Mouse (Mus musculus): ENCODE measurements at regions not wholly inside any gene's neighbourhood (a gene's known extent, or its start where the extent isn't known, plus 50 kb on each side); places are given as distances from the start of the nearest gene placed in this dataset.
A peak's percentile ranks its signal among the peaks of the same experiment; 100 is the strongest.

- intact Hi-C loops (cut with DNase I), result loop anchor here (10.0 kb wide), 1 partner anchor 170 kb away; the partner anchor contains the start of gene Mmp17
These were observed 85.9 kb upstream of the Sfswap start for GRCm38 (mm10) chr5:129414960-129415706.

DNA sequence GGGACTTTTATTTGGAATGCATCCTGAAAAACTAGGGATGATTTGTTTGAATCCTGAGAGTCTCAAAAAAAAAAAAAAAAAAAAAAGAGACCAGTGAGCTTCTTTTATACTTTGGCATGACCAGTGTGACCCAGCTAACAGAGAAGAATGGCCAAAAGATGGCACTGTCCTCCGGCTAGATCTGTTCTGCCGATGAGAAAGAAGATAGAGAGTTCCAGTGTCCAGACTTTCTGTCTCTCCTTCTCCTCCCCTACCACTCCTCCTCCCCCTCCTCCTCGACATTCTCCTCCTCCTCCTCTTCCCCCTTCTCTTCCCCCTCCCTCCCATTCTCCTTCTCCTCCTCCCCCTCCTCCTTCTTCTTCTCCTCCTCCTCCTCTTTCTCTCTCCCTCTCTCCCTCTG is 84.6 kb upstream of the Sfswap start:
- no peak for DNase-seq
- intact Hi-C loops (cut with DNase I), result loop anchor here (10.0 kb wide), 1 partner anchor 168 kb away; the partner anchor contains the start of gene Mmp17

More at GRCm38 (mm10) chr5:129414960-129415706, 85.9 kb upstream of the Sfswap start:
- DNase-seq, result peak in 1 of 2 experiments; percentile 28

GRCm38 (mm10) chr5:129417516-129417915 is 83.5 kb upstream of the Sfswap start:
- intact Hi-C loops (cut with DNase I), result loop anchor here (10.0 kb wide), 1 partner anchor 167 kb away; the partner anchor contains the start of gene Mmp17
- no peak for DNase-seq

DNA sequence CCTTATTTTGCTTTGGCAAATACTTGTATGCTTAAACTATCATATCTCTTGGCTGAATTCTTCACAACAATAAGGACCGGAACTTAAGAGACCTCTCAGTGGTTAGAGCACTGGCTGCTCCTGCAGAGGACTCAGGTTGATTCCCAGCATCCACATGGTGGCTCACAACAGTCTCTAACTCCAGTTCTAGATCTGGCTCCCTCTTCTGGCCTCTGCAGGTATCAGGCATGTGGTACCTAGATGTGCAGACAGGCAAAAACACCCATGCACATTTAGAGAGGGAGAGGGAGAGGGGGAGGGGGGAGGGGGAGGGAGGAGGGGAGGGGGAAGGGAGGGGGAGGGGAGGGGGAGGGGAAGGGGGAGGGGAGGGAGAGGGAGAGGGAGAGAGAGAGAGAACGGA is 80.0 kb upstream of the Sfswap start:
- no peak for DNase-seq
- intact Hi-C loops (cut with DNase I), result no loop called here

GRCm38 (mm10) chr5:129429897-129430296 is 71.1 kb upstream of the Sfswap start:
- no peak for DNase-seq
- intact Hi-C loops (cut with DNase I), result no loop called here

DNA sequence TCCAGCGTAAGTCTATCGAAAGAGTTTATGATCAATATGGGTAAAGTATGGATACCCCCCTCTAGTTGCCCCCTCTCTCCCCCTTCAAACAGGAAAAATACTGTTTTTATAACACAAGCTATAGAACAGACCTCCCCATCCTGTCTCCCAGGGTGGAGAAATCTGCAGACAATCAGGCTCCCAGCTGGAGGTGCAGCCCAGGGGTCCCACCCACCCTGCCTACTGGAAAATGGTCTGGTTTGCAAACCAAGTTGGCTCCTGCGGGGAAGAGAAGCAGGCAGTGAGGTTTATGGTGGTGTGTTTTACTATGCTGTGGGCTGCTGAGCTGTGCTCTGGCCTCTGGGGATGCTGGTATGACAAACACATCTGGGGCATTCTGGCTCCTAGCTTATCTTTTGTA is 70.7 kb upstream of the Sfswap start:
- intact Hi-C loops (cut with DNase I), result no loop called here
- DNase-seq, result no peak

DNA sequence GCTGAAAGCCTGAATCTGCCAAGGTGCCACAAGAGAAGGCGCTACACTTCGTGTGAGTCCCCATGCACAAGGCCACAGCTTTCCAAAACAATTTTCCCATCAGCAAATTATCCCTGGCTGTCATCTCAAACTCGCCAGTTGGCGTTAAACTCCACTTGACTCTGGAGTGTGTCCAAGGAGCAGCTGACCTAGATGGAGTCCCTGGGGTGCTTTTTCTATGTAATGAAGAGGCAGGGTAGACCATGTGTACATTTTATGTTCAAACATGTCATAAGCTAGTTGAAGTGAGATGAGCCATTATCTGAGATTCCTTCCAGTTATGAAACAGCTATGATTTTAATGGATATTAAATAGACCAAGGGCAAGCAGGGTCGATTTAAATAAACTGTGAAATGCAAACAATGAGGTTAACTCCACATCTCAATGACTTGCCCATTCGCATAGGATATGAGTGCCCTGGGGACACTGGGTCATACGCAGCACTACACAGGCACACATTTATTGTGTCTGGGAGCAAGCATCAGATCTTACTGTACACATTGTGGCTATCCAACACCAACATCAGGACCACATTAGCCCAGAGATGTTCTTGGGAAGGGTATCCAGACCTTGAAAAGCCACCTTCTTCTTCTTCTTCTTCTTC is 51.0 kb upstream of the Sfswap start:
- no peak for DNase-seq
- intact Hi-C loops (cut with DNase I), result no loop called here

Data from gastrocnemius, postnatal 36 days (tissue).